Mouse (Mus musculus): ENCODE data around the gene Sprr3.
"Not testable (repeated sequence)": the region's sequence is repeated elsewhere in the genome, so short reads cannot be mapped to it uniquely, and the experiment has no call there.

Sprr3 gene

DNA sequence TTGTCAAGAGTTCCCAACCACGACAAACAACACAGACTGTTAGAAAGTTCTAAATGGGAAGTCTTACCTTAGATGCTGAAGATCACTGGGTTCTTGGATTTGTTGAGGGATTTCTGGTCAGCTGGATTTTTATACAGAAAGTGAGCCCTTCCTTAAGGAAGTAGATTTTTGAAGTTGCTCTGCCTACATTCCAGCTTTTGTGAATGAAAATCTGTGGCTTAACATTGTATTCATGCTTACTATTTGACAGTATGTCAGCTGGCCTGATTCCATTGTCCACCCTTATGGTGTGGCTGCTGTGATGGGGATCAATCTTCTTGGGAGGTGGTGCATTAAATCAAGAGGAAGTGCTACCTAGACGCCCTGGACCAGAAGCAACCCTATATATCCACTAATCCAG, at the start of gene Sprr3:
Gene Sprr3 (minus strand): TSS at position 101 of the 400 bp plus-strand sequence.
- DNase-seq (ENCODE audit: inconsistent age in 2 of 2, low spot score in 1 of 2): no peak

- no peak for DNase-seq (ENCODE audit: inconsistent age in 2 of 2, low spot score in 1 of 2)
Measured at GRCm38 (mm10) chr3:92508185-92508584, 49.7 kb upstream of the Sprr3 start.

GRCm38 (mm10) chr3:92503528-92503927, 45.0 kb upstream of the Sprr3 start:
- no peak for DNase-seq (ENCODE audit: inconsistent age in 2 of 2, low spot score in 1 of 2)

DNA sequence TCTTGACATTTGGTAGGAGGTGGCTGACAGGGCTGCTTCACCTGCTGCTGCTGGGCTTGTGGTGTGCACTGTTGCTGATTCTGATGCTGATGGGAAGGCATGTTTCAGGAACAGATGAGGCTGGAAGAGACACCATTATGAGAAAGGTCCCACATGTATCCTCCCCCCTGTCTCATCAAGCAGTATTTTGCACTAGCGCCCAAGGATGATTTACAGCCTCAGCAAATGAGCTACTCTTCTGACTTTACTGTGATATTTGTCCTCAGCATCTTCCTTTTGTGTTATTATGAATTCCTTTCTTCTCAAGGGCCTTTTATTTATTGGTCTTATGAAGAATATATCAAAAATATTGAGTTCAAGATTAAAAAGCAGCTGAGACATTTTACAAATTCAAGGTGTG, 41.9 kb upstream of the Sprr3 start, which contains the start of gene Sprr4:
Gene Sprr4 (minus strand): TSS at position 101 of the 400 bp plus-strand sequence.
- no peak for DNase-seq (ENCODE audit: inconsistent age in 2 of 2, low spot score in 1 of 2)

DNA sequence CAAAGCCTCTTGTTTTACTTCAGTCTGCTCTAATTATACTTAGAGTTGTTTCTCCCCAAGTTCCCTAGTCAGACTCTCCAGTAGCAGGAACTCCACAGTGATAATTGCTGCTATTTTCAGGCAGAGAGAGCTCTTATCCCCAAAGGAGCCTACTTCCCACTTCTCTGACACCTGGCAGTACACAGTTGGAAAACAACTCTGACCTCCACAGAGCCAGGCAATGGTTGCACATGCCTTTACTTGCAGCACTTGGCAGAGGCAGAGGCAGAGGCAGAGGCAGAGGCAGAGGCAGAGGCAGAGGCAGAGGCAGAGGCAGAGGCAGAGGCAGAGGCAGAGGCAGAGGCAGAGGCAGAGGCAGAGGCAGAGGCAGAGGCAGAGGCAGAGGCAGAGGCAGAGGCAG, 31.7 kb upstream of the Sprr3 start:
- DNase-seq (ENCODE audit: inconsistent age in 2 of 2, low spot score in 1 of 2): not testable (repeated sequence)

GRCm38 (mm10) chr3:92486307-92486706, 27.8 kb upstream of the Sprr3 start:
- DNase-seq (ENCODE audit: inconsistent age in 2 of 2, low spot score in 1 of 2): no peak

DNA sequence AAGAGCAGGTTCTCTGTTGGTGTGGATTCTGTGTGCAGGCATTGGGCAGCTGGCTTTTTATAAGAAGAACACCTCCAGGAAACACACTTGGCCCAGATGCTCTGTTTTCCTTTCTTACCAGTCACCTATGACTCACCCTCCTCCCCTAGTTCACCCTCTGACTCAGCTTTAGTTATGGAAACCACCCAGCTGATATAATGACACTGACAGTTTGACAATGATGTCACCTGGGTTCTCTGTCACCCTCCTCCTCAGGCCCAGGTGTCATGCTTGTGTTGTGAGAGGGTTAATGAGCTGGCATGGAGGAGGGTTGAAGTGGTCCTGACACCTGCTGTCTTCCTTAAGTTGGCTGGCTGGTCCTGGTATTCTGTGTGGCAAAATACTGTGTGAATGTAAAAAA, 27.3 kb upstream of the Sprr3 start, which contains the start of gene Sprr1a:
Gene Sprr1a (minus strand): TSS at position 33 of the 400 bp plus-strand sequence.
- DNase-seq (ENCODE audit: inconsistent age in 2 of 2, low spot score in 1 of 2): peak; percentile 20 to 70

DNA sequence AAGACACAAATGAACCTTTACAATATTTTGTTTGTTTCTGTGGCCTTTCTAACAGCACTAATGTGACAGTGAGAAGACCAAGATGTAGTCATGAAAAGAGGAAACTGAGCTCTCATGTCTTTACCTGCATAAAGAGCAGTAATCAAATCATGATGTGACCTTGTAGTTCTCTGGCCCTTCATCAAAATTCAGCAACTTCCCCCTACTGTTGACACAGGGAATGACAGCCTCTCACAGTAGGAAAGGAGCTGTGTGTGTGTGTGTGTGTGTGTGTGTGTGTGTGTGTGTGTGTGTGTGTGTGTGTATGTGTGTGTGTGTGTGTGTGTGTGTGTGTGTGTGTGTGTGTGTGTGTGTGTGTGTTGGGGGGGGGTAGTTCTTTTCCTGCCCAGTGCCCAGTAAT, 22.7 kb upstream of the Sprr3 start:
- DNase-seq (ENCODE audit: inconsistent age in 2 of 2, low spot score in 1 of 2): peak in 1 of 2 experiments; percentile 52

- DNase-seq (ENCODE audit: inconsistent age in 2 of 2, low spot score in 1 of 2): no peak
Measured at GRCm38 (mm10) chr3:92470111-92470510, 11.6 kb upstream of the Sprr3 start.

GRCm38 (mm10) chr3:92467424-92467823, 8.9 kb upstream of the Sprr3 start:
- no peak for DNase-seq (ENCODE audit: inconsistent age in 2 of 2, low spot score in 1 of 2)

DNA sequence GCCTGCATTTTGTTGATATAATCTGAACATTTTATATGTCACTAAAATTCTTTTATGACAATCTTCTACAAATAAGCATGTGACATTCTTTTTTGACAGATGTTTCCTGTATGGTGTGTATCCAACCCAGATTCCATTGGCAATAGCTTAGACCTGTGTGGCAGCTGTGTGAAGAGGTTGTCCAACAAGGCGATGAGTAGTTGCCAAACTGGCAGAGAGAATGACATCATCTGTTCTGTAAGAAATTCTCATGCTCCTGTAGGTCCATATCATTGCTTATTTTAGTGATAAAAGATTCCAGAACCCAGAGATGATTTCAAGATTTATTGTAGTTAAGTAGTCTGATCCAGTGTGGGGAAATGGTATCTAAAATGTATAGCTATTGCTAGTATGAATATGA, 8.1 kb upstream of the Sprr3 start:
- no peak for DNase-seq (ENCODE audit: inconsistent age in 2 of 2, low spot score in 1 of 2)

DNA sequence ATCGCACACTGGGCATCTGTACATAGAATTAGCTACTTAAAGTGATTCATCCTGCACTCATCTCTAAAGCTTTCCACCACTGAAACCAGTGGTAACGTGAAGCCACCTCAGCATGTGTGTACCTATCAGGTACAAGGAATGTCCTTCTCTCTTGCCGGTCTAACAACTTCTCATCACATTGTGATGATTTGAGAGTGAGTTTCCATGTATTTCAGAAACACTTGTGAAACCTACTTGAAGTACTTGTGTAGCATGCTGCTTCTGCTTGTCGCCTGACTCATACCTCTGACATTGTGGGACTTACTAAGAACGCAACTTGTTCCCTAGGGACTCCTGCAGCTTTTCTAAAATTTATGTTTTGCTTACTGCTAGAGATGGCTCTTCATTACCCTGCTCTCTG, 3.4 kb downstream of the Sprr3 start:
- DNase-seq (ENCODE audit: inconsistent age in 2 of 2, low spot score in 1 of 2): no peak

DNA sequence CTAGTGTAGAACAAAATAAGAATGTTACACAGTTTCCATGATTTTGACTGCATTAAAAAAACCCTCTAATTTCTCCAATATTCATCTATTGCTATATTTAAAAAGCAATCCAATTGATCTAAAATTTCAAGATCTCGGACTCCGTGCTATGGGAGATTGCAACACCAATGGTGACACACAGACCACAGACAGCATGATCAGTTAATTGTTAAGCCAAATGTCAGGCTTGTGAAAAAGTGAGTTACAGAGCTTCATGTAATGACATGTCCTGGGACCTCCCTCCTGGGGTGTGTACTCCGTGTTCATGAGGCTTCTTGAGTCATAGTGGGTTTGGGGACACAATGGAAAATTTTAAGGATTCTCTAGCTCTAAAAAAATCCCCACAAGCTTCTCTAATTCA, 18.3 kb downstream of the Sprr3 start:
- no peak for DNase-seq (ENCODE audit: inconsistent age in 2 of 2, low spot score in 1 of 2)

- DNase-seq (ENCODE audit: inconsistent age in 2 of 2, low spot score in 1 of 2): no peak
Measured at GRCm38 (mm10) chr3:92438689-92439088, 19.8 kb downstream of the Sprr3 start, which contains the start of gene Sprr1b. Gene Sprr1b, minus strand, starts transcription at chr3:92438789.

GRCm38 (mm10) chr3:92432282-92432681, 26.2 kb downstream of the Sprr3 start, which contains the start of gene Sprr2k:
Gene Sprr2k, plus strand, starts transcription at chr3:92432582.
- no peak for DNase-seq (ENCODE audit: inconsistent age in 2 of 2, low spot score in 1 of 2)

GRCm38 (mm10) chr3:92429323-92429722, 29.2 kb downstream of the Sprr3 start, which contains the start of gene Gm9774:
Gene Gm9774, minus strand, starts transcription at chr3:92429423.
- no peak for DNase-seq (ENCODE audit: inconsistent age in 2 of 2, low spot score in 1 of 2)

GRCm38 (mm10) chr3:92417782-92418181, 40.7 kb downstream of the Sprr3 start, which contains the start of gene Sprr2j-ps:
Gene Sprr2j-ps, plus strand, starts transcription at chr3:92418082.
- no peak for DNase-seq (ENCODE audit: inconsistent age in 2 of 2, low spot score in 1 of 2)

GRCm38 (mm10) chr3:92407691-92408090, 50.8 kb downstream of the Sprr3 start, which contains the start of gene Sprr2i:
Gene Sprr2i, plus strand, starts transcription at chr3:92407991.
- no peak for DNase-seq (ENCODE audit: inconsistent age in 2 of 2, low spot score in 1 of 2)

All from adrenal gland, adult (tissue).